Mouse (Mus musculus): ENCODE measurements around the gene Klk8. TPM values are rescaled to one million over a fixed set of nuclear protein-coding genes. Genes with fewer than 3 reads are reported as not detected.

Gene Klk8
- polyA plus RNA-seq, 2 experiments: 5.0 to 10.0 TPM

GRCm38 (mm10) chr7:43774802-43775201 lies 22.6 kb upstream of the Klk8 start:
- no peak overlapping the region for H3K27ac ChIP-seq
- WGBS (ENCODE audit: insufficient replicate concordance): 62% methylated on average over 6 of the region's 6 CpGs
- no peaks in the 10 kb centered on the region for H3K27me3 ChIP-seq (ENCODE audit: control insufficient read depth, insufficient read depth, low read length)
- no peak for ATAC-seq (ENCODE audit: insufficient read depth)
- TF ChIP-seq CTCF (IDR thresholded peaks at IDR 0.05; ENCODE audit: low read depth) (no peak), EP300 (IDR thresholded peaks at IDR 0.05; ENCODE audit: low read depth) (no peak)
- H3K9me3 ChIP-seq (ENCODE audit: control insufficient read depth, low read length): no peaks in the 10 kb centered on the region
- no peak overlapping the region for H3K4me2 ChIP-seq (ENCODE audit: low read depth)
- H3K36me3 ChIP-seq (replicated peaks; ENCODE audit: control insufficient read depth, insufficient read depth, low read depth): no peaks in the 10 kb centered on the region
- H3K4me1 ChIP-seq (replicated peaks; ENCODE audit: control insufficient read depth in 2 of 2, insufficient read depth in 2 of 2, low read length in 1 of 2): no peaks in the 10 kb centered on the region
- DNase-seq (ENCODE audit: low read depth in 3 of 3, low spot score in 3 of 3): no peak
- H3K4me3 ChIP-seq (ENCODE audit: insufficient read depth in 1 of 2, low read depth in 2 of 2, low read length in 2 of 2): no peak overlapping the region
- H3K9ac ChIP-seq (replicated peaks): no peak overlapping the region

- no peaks in the 10 kb centered on the region for H3K27me3 ChIP-seq (ENCODE audit: control insufficient read depth, insufficient read depth, low read length)
- ATAC-seq (ENCODE audit: insufficient read depth): no peak
- H3K4me3 ChIP-seq (ENCODE audit: insufficient read depth in 1 of 2, low read depth in 2 of 2, low read length in 2 of 2): no peak overlapping the region
- H3K4me1 ChIP-seq (replicated peaks; ENCODE audit: control insufficient read depth in 2 of 2, insufficient read depth in 2 of 2, low read length in 1 of 2): no peaks in the 10 kb centered on the region
- no peaks in the 10 kb centered on the region for H3K36me3 ChIP-seq (replicated peaks; ENCODE audit: control insufficient read depth, insufficient read depth, low read depth)
- H3K4me2 ChIP-seq (ENCODE audit: low read depth): no peak overlapping the region
- no peak for DNase-seq (ENCODE audit: low read depth in 3 of 3, low spot score in 3 of 3)
- no peak overlapping the region for H3K9ac ChIP-seq (replicated peaks)
- no peak overlapping the region for H3K27ac ChIP-seq
- TF ChIP-seq CTCF (IDR thresholded peaks at IDR 0.05; ENCODE audit: low read depth) (no peak), EP300 (IDR thresholded peaks at IDR 0.05; ENCODE audit: low read depth) (no peak)
- no peaks in the 10 kb centered on the region for H3K9me3 ChIP-seq (ENCODE audit: control insufficient read depth, low read length)
- WGBS (ENCODE audit: insufficient replicate concordance): 49% methylated on average over 7 of the region's 7 CpGs
Measured at GRCm38 (mm10) chr7:43775311-43776057, 21.9 kb upstream of the Klk8 start.

GRCm38 (mm10) chr7:43776506-43776905 lies 20.9 kb upstream of the Klk8 start:
- DNase-seq (ENCODE audit: low read depth in 3 of 3, low spot score in 3 of 3) (no peak), ATAC-seq (ENCODE audit: insufficient read depth) (no peak)
- no peak overlapping the region for H3K4me2 ChIP-seq (ENCODE audit: low read depth)
- no peak overlapping the region for H3K27ac ChIP-seq
- no peaks in the 10 kb centered on the region for H3K9me3 ChIP-seq (ENCODE audit: control insufficient read depth, low read length)
- no peaks in the 10 kb centered on the region for H3K4me1 ChIP-seq (replicated peaks; ENCODE audit: control insufficient read depth in 2 of 2, insufficient read depth in 2 of 2, low read length in 1 of 2)
- H3K27me3 ChIP-seq (ENCODE audit: control insufficient read depth, insufficient read depth, low read length): no peaks in the 10 kb centered on the region
- WGBS (ENCODE audit: insufficient replicate concordance): 68% methylated on average over 5 of the region's 5 CpGs
- H3K9ac ChIP-seq (replicated peaks): no peak overlapping the region
- no peak overlapping the region for H3K4me3 ChIP-seq (ENCODE audit: insufficient read depth in 1 of 2, low read depth in 2 of 2, low read length in 2 of 2)
- TF ChIP-seq CTCF (IDR thresholded peaks at IDR 0.05; ENCODE audit: low read depth) (no peak), EP300 (IDR thresholded peaks at IDR 0.05; ENCODE audit: low read depth) (no peak)
- H3K36me3 ChIP-seq (replicated peaks; ENCODE audit: control insufficient read depth, insufficient read depth, low read depth): no peaks in the 10 kb centered on the region

- H3K27ac ChIP-seq: no peak overlapping the region
- H3K36me3 ChIP-seq (replicated peaks; ENCODE audit: control insufficient read depth, insufficient read depth, low read depth): no peaks in the 10 kb centered on the region
- no peaks in the 10 kb centered on the region for H3K27me3 ChIP-seq (ENCODE audit: control insufficient read depth, insufficient read depth, low read length)
- H3K4me1 ChIP-seq (replicated peaks; ENCODE audit: control insufficient read depth in 2 of 2, insufficient read depth in 2 of 2, low read length in 1 of 2): no peaks in the 10 kb centered on the region
- no peak overlapping the region for H3K4me3 ChIP-seq (ENCODE audit: insufficient read depth in 1 of 2, low read depth in 2 of 2, low read length in 2 of 2)
- 58% methylated on average over 12 of the region's 12 CpGs for WGBS (ENCODE audit: insufficient replicate concordance)
- no peak for ATAC-seq (ENCODE audit: insufficient read depth)
- no peak for DNase-seq (ENCODE audit: low read depth in 3 of 3, low spot score in 3 of 3)
- H3K9ac ChIP-seq (replicated peaks): no peak overlapping the region
- TF ChIP-seq CTCF (IDR thresholded peaks at IDR 0.05; ENCODE audit: low read depth): no peak
- TF ChIP-seq EP300 (IDR thresholded peaks at IDR 0.05; ENCODE audit: low read depth): no peak
- no peaks in the 10 kb centered on the region for H3K9me3 ChIP-seq (ENCODE audit: control insufficient read depth, low read length)
- no peak overlapping the region for H3K4me2 ChIP-seq (ENCODE audit: low read depth)
Measured at GRCm38 (mm10) chr7:43777423-43777822, 20.0 kb upstream of the Klk8 start.

- Histone ChIP-seq H3K4me2 (ENCODE audit: low read depth) (no peak overlapping the region), H3K4me1 (replicated peaks; ENCODE audit: control insufficient read depth in 2 of 2, insufficient read depth in 2 of 2, low read length in 1 of 2) (no peaks in the 10 kb centered on the region), H3K9ac (replicated peaks) (no peak overlapping the region), H3K4me3 (ENCODE audit: insufficient read depth in 1 of 2, low read depth in 2 of 2, low read length in 2 of 2) (no peak overlapping the region), H3K36me3 (replicated peaks; ENCODE audit: control insufficient read depth, insufficient read depth, low read depth) (no peaks in the 10 kb centered on the region), H3K9me3 (ENCODE audit: control insufficient read depth, low read length) (no peaks in the 10 kb centered on the region), H3K27me3 (ENCODE audit: control insufficient read depth, insufficient read depth, low read length) (no peaks in the 10 kb centered on the region), H3K27ac (no peak overlapping the region)
- 64% methylated on average over 10 of the region's 10 CpGs for WGBS (ENCODE audit: insufficient replicate concordance)
- ATAC-seq (ENCODE audit: insufficient read depth) (no peak), DNase-seq (ENCODE audit: low read depth in 3 of 3, low spot score in 3 of 3) (no peak)
- TF ChIP-seq CTCF (IDR thresholded peaks at IDR 0.05; ENCODE audit: low read depth) (no peak), EP300 (IDR thresholded peaks at IDR 0.05; ENCODE audit: low read depth) (no peak)
Measured at GRCm38 (mm10) chr7:43778176-43778970, 19.0 kb upstream of the Klk8 start.
